Comparison of ENCODE assay signal across 25 mouse cellular contexts in genomic region chr7:141205504-141205903, GRCm38 (mm10). TPM values are rescaled to one million over a fixed set of nuclear protein-coding genes. Genes with fewer than 3 reads are reported as not detected.
A peak's percentile ranks its signal among the peaks of the same experiment; 100 is the strongest.
DNase-seq lines count a peak whose midpoint lies in the region; ATAC-seq lines count a peak whose summit lies in the region.
"Had no signal": no experiment of that assay in that cellular context is flagged by ENCODE, and none has a peak within 500 bp of the region (broad histone marks: within the 10 kb centered on the region; RNA-seq: fewer than 3 reads in every experiment).

No protein-coding gene starts in this region.

- H3K27ac ChIP-seq in heart, embryonic 12.5 days (ENCODE audit: poor library complexity, severe bottlenecking): no peak overlapping the region
- H3K27ac ChIP-seq in liver, embryonic 12.5 days: peak overlapping the region; percentile 69
- H3K27ac ChIP-seq: forebrain, embryonic 10.5 days; forebrain, embryonic 13.5 days; heart, adult 2 months; heart, embryonic 13.5 days; hindbrain, embryonic 14.5 days; hindbrain, postnatal 0 days had no signal

- WGBS in heart, embryonic 12.5 days: 86% methylated on average over 5 of the region's 5 CpGs
- 92% methylated on average over 5 of the region's 5 CpGs for WGBS in liver, embryonic 12.5 days (ENCODE audit: insufficient replicate concordance)

- no peak overlapping the region for H3K4me2 ChIP-seq in heart, embryonic 12.5 days
- H3K4me2 ChIP-seq in liver, embryonic 12.5 days: no peak overlapping the region
- H3K4me2 ChIP-seq: forebrain, embryonic 13.5 days; heart, embryonic 13.5 days; hindbrain, embryonic 14.5 days had no signal

- H3K9me3 ChIP-seq in heart, embryonic 12.5 days (replicated peaks): no peaks in the 10 kb centered on the region
- H3K9me3 ChIP-seq in liver, embryonic 12.5 days (replicated peaks): no peaks in the 10 kb centered on the region
- H3K9me3 ChIP-seq: forebrain, embryonic 10.5 days; forebrain, embryonic 13.5 days; G1E; heart, embryonic 13.5 days had no signal

- no peak overlapping the region for H3K4me3 ChIP-seq in heart, embryonic 12.5 days
- no peak overlapping the region for H3K4me3 ChIP-seq in liver, embryonic 12.5 days
- H3K4me3 ChIP-seq: forebrain, embryonic 10.5 days; forebrain, embryonic 13.5 days; heart, adult 2 months; heart, embryonic 13.5 days had no signal

- H3K27me3 ChIP-seq in heart, embryonic 12.5 days (replicated peaks): no peaks in the 10 kb centered on the region
- no peaks in the 10 kb centered on the region for H3K27me3 ChIP-seq in liver, embryonic 12.5 days (replicated peaks)
- H3K27me3 ChIP-seq: forebrain, embryonic 13.5 days; Patski had no signal

- H3K36me3 ChIP-seq in heart, embryonic 12.5 days: no peaks in the 10 kb centered on the region
- H3K36me3 ChIP-seq in liver, embryonic 12.5 days: no peaks in the 10 kb centered on the region
- H3K36me3 ChIP-seq: forebrain, embryonic 10.5 days; G1E; heart, embryonic 13.5 days had no signal

- H3K4me1 ChIP-seq in heart, embryonic 12.5 days (replicated peaks): no peaks in the 10 kb centered on the region
- H3K4me1 ChIP-seq in liver, embryonic 12.5 days: peaks cover 83% of the 10 kb centered on the region
- H3K4me1 ChIP-seq: forebrain, embryonic 10.5 days; forebrain, embryonic 13.5 days had no signal

- no peak for ATAC-seq in heart, embryonic 12.5 days (ENCODE audit: insufficient number of reproducible peaks, low FRiP score)
- no peak for ATAC-seq in liver, embryonic 12.5 days
- ATAC-seq: forebrain, embryonic 13.5 days; forebrain, embryonic 16.5 days; hindbrain, postnatal 0 days; inflammation-experienced regulatory T-cells, adult 6 months; Patski had no signal

- peak; percentile 87 for DNase-seq in heart, adult 11 months
- DNase-seq in liver: no peak
- DNase-seq in testis, postnatal 10 days (ENCODE audit: low spot score): peak; percentile 38
- DNase-seq in testis, postnatal 14 days (ENCODE audit: low spot score): no peak
- DNase-seq: adrenal gland, postnatal 10 days; adrenal gland, postnatal 36 days; B cell, adult 2 months; cerebellum, adult 18-20 months; cerebellum, adult 9-10 months; cerebellum, postnatal 14 days; gastrocnemius, postnatal 25 days; heart, adult 2 months; heart, postnatal 14 days; heart, postnatal 4 days had no signal

- no peak overlapping the region for H3K9ac ChIP-seq in heart, embryonic 12.5 days
- no peak overlapping the region for H3K9ac ChIP-seq in liver, embryonic 12.5 days
- H3K9ac ChIP-seq: forebrain, embryonic 13.5 days; heart, embryonic 13.5 days; hindbrain, embryonic 14.5 days had no signal

RNA-seq across cellular contexts. Expression of gene Lmntd2, which starts 8.4 kb away (rescaled TPM):
- 1.3 and 1.4 TPM in 2 replicates for polyA plus RNA-seq in heart, embryonic 12.5 days (2016; fragmentation: Nextera tagmentation; extraction: Ambion mirVana)
- 0.99 and 1.1 TPM in 2 replicates for polyA plus RNA-seq in liver, embryonic 12.5 days (2016; fragmentation: Nextera tagmentation; extraction: Ambion mirVana)

RNA-seq across cellular contexts. Expression of gene Rassf7, which starts 10.2 kb away (rescaled TPM):
- polyA plus RNA-seq in heart, embryonic 12.5 days (2016; fragmentation: Nextera tagmentation; extraction: Ambion mirVana): 12.9 and 16.2 TPM in 2 replicates
- 27.3 and 28.3 TPM in 2 replicates for polyA plus RNA-seq in liver, embryonic 12.5 days (2016; fragmentation: Nextera tagmentation; extraction: Ambion mirVana)

RNA-seq across cellular contexts. Expression of gene Lrrc56, which starts 11.5 kb away (rescaled TPM):
- 2.5 and 3.5 TPM in 2 replicates for polyA plus RNA-seq in heart, embryonic 12.5 days (2016; fragmentation: Nextera tagmentation; extraction: Ambion mirVana)
- 16.4 and 17.9 TPM in 2 replicates for polyA plus RNA-seq in liver, embryonic 12.5 days (2016; fragmentation: Nextera tagmentation; extraction: Ambion mirVana)

RNA-seq across cellular contexts. Expression of gene Hras, which starts 11.7 kb away (rescaled TPM):
- polyA plus RNA-seq in heart, embryonic 12.5 days (2016; fragmentation: Nextera tagmentation; extraction: Ambion mirVana): 74.1 and 78.2 TPM in 2 replicates
- 124 and 125 TPM in 2 replicates for polyA plus RNA-seq in liver, embryonic 12.5 days (2016; fragmentation: Nextera tagmentation; extraction: Ambion mirVana)

RNA-seq across cellular contexts. Expression of gene Phrf1, which starts 23.1 kb away (rescaled TPM):
- 56.4 and 59.3 TPM in 2 replicates for polyA plus RNA-seq in heart, embryonic 12.5 days (2016; fragmentation: Nextera tagmentation; extraction: Ambion mirVana)
- 52.9 and 53.1 TPM in 2 replicates for polyA plus RNA-seq in liver, embryonic 12.5 days (2016; fragmentation: Nextera tagmentation; extraction: Ambion mirVana)

Comparison
In these comparisons a context has a peak if more than half of its experiments do, and no peak if none do; other contexts are left out.
1. DNase-seq: peak in heart, adult 11 months (single experiment) and testis, postnatal 10 days (single experiment); none in liver (single experiment) and testis, postnatal 14 days (single experiment).